Mouse (Mus musculus): Measurements from ENCODE around the gene Ntn1. TPM values are rescaled to one million over a fixed set of nuclear protein-coding genes. Genes with fewer than 3 reads are reported as not detected.

The Ntn1 gene
- total RNA-seq, 2 experiments from 2014 or later = 5.9 to 7.2 TPM

- TF ChIP-seq CTCF (conservative IDR thresholded peaks at IDR 0.05) = no peak
- Histone ChIP-seq H3K4me3 (no peak overlapping the region), H3K27ac (no peak overlapping the region)
- DNase-seq (ENCODE audit: low spot score in 2 of 2) = no peak
Measured at GRCm38 (mm10) chr11:68222209-68222608, 178.4 kb downstream of the Ntn1 start.

GRCm38 (mm10) chr11:68220733-68221132 is 179.9 kb downstream of the Ntn1 start:
- Histone ChIP-seq H3K27ac (no peak overlapping the region), H3K4me3 (no peak overlapping the region)
- no peak for DNase-seq (ENCODE audit: low spot score in 2 of 2)
- TF ChIP-seq CTCF (conservative IDR thresholded peaks at IDR 0.05) = no peak

- H3K27ac ChIP-seq = no peak overlapping the region
- no peak overlapping the region for H3K4me3 ChIP-seq
- no peak for TF ChIP-seq CTCF (conservative IDR thresholded peaks at IDR 0.05)
Measured at GRCm38 (mm10) chr11:68216041-68216440, 184.6 kb downstream of the Ntn1 start.

GRCm38 (mm10) chr11:68215206-68215912 is 185.3 kb downstream of the Ntn1 start:
- DNase-seq (ENCODE audit: low spot score in 2 of 2) = no peak
- Histone ChIP-seq H3K27ac (no peak overlapping the region), H3K4me3 (no peak overlapping the region)
- TF ChIP-seq CTCF (conservative IDR thresholded peaks at IDR 0.05) = no peak

More at GRCm38 (mm10) chr11:68216041-68216440, 184.6 kb downstream of the Ntn1 start:
- no peak for DNase-seq (ENCODE audit: low spot score in 2 of 2)

- no peak for TF ChIP-seq CTCF (conservative IDR thresholded peaks at IDR 0.05)
- no peak overlapping the region for H3K27ac ChIP-seq
- H3K4me3 ChIP-seq = no peak overlapping the region
- DNase-seq (ENCODE audit: low spot score in 2 of 2) = no peak
Measured at GRCm38 (mm10) chr11:68214496-68215205, 186.0 kb downstream of the Ntn1 start.

- H3K27ac ChIP-seq = no peak overlapping the region
- DNase-seq (ENCODE audit: low spot score in 2 of 2) = no peak
- no peak for TF ChIP-seq CTCF (conservative IDR thresholded peaks at IDR 0.05)
Measured at GRCm38 (mm10) chr11:68213896-68214295, 186.7 kb downstream of the Ntn1 start.

GRCm38 (mm10) chr11:68211924-68212578 is 188.6 kb downstream of the Ntn1 start:
- H3K4me3 ChIP-seq = no peak overlapping the region
- TF ChIP-seq CTCF (conservative IDR thresholded peaks at IDR 0.05) = peak; percentile 75
- H3K27ac ChIP-seq = no peak overlapping the region
- DNase-seq (ENCODE audit: low spot score in 2 of 2) = peak in 1 of 2 experiments; percentile 40

More at GRCm38 (mm10) chr11:68213896-68214295, 186.7 kb downstream of the Ntn1 start:
- no peak overlapping the region for H3K4me3 ChIP-seq

- TF ChIP-seq CTCF (conservative IDR thresholded peaks at IDR 0.05) = no peak
- Histone ChIP-seq H3K27ac (no peak overlapping the region), H3K4me3 (no peak overlapping the region)
- DNase-seq (ENCODE audit: low spot score in 2 of 2) = no peak
Measured at GRCm38 (mm10) chr11:68210714-68211113, 189.9 kb downstream of the Ntn1 start.

GRCm38 (mm10) chr11:68209506-68209905 is 191.1 kb downstream of the Ntn1 start:
- Histone ChIP-seq H3K27ac (no peak overlapping the region), H3K4me3 (no peak overlapping the region)
- DNase-seq (ENCODE audit: low spot score in 2 of 2) = no peak
- no peak for TF ChIP-seq CTCF (conservative IDR thresholded peaks at IDR 0.05)

GRCm38 (mm10) chr11:68208582-68208981 is 192.0 kb downstream of the Ntn1 start:
- TF ChIP-seq CTCF (conservative IDR thresholded peaks at IDR 0.05) = no peak
- H3K27ac ChIP-seq = no peak overlapping the region
- no peak for DNase-seq (ENCODE audit: low spot score in 2 of 2)
- no peak overlapping the region for H3K4me3 ChIP-seq

- DNase-seq (ENCODE audit: low spot score in 2 of 2) = no peak
- Histone ChIP-seq H3K4me3 (no peak overlapping the region), H3K27ac (no peak overlapping the region)
- TF ChIP-seq CTCF (conservative IDR thresholded peaks at IDR 0.05) = no peak
Measured at GRCm38 (mm10) chr11:68208023-68208422, 192.6 kb downstream of the Ntn1 start.

- no peak overlapping the region for H3K27ac ChIP-seq
- H3K4me3 ChIP-seq = no peak overlapping the region
- no peak for TF ChIP-seq CTCF (conservative IDR thresholded peaks at IDR 0.05)
- peak; percentile 35 to 60 for DNase-seq (ENCODE audit: low spot score in 2 of 2)
Measured at GRCm38 (mm10) chr11:68205572-68206229, 194.9 kb downstream of the Ntn1 start.

- no peak overlapping the region for H3K27ac ChIP-seq
- TF ChIP-seq CTCF (conservative IDR thresholded peaks at IDR 0.05) = no peak
- H3K4me3 ChIP-seq = no peak overlapping the region
- DNase-seq (ENCODE audit: low spot score in 2 of 2) = no peak
Measured at GRCm38 (mm10) chr11:68204407-68204806, 196.2 kb downstream of the Ntn1 start.

Measured in layer of hippocampus, adult 2 months (tissue).